Mouse (Mus musculus): ENCODE data around the gene Slc8a1.

- TF ChIP-seq CTCF (IDR thresholded peaks at IDR 0.05; ENCODE audit: low read depth), result no peak
- no peak for TF ChIP-seq EP300 (IDR thresholded peaks at IDR 0.05; ENCODE audit: low read depth)
These were observed 344.1 kb downstream of the Slc8a1 start for GRCm38 (mm10) chr17:81394124-81394523.
